Mouse (Mus musculus): Measurements from ENCODE around the gene Apobec1.

DNA sequence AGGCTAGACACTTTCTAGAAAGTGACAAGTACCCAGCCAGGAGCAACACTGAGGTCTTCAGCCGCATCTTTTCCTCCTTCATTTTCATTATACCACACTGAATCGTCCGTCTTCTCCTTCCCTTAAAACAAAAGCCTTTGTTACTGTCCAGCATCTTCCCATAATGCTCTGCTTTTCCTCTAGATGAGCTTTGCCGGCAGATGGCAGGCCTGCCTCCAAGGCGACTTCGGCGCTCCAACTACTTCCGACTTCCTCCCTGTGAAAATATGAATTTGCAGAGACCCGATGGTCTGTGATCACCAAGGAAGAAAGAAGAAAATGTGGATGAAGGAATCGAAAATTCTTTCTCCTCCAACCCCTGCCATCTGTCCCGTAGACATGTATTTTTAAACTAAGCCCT, 74.1 kb downstream of the Apobec1 start:
- no peak for TF ChIP-seq SRF (IDR thresholded peaks at IDR 0.05; ENCODE audit: control insufficient read depth, insufficient read length, low read depth)
- TF ChIP-seq POLR2A (IDR thresholded peaks at IDR 0.05; ENCODE audit: insufficient read length, low read depth): no peak
- no peak for TF ChIP-seq TCF3 (IDR thresholded peaks at IDR 0.05; ENCODE audit: insufficient read length, low read depth)
- TF ChIP-seq REST (IDR thresholded peaks at IDR 0.05; ENCODE audit: insufficient read depth, insufficient read length): no peak
- no peak for TF ChIP-seq USF1 (IDR thresholded peaks at IDR 0.05; ENCODE audit: low read depth)
- no peak for TF ChIP-seq MYOD1 (IDR thresholded peaks at IDR 0.05; ENCODE audit: control insufficient read depth in 1 of 3, insufficient read length in 2 of 3, low read depth in 2 of 3)

Data from myocyte (in vitro differentiated cells).